Comparison of ENCODE assay signal across 11 mouse cellular contexts in the genomic region with DNA sequence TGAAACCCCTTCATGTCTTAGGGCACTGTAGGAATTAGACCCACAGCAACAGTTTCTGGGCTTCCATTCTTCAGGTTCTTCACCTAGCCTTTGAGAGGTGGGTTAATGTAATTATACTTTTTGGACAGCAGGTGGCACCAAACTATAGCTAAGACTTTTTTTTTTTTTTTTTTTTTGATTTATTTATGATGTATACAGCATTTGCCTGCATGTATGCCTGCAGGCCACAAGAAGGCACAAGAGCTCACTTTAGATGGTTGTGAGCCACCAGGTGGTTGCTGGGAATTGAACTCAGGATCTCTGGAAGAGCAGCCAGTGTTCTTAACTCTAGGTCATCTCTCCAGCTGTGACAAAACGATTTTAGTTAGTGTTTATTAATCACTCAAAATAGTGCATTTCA. TPM values are rescaled to one million over a fixed set of nuclear protein-coding genes. Genes with fewer than 3 reads are reported as not detected.
A peak's percentile ranks its signal among the peaks of the same experiment; 100 is the strongest.
DNase-seq lines count a peak whose midpoint lies in the region; ATAC-seq and TF ChIP-seq lines count a peak whose summit lies in the region.
"Had no signal": no experiment of that assay in that cellular context is flagged by ENCODE, and none has a peak within 500 bp of the region (broad histone marks: within the 10 kb centered on the region; RNA-seq: fewer than 3 reads in every experiment).

No protein-coding gene starts in this region.

- no peak for ATAC-seq in heart, postnatal 0 days (ENCODE audit: insufficient read depth, low read depth)
- no peak for ATAC-seq in midbrain, embryonic 16.5 days

- no peak for TF ChIP-seq EP300 in heart, postnatal 0 days (IDR thresholded peaks at IDR 0.05; ENCODE audit: low read depth)

- no peaks in the 10 kb centered on the region for H3K9me3 ChIP-seq in heart, postnatal 0 days (replicated peaks; ENCODE audit: control insufficient read depth, low read length)
- H3K9me3 ChIP-seq in midbrain, embryonic 16.5 days (replicated peaks; ENCODE audit: control insufficient read depth, low read length, poor library complexity, severe bottlenecking): no peaks in the 10 kb centered on the region
- H3K9me3 ChIP-seq: limb, embryonic 13.5 days had no signal

- no peak overlapping the region for H3K4me2 ChIP-seq in heart, postnatal 0 days (ENCODE audit: low read depth, low read length)
- no peak overlapping the region for H3K4me2 ChIP-seq in midbrain, embryonic 16.5 days (ENCODE audit: low read length)
- H3K4me2 ChIP-seq: limb, embryonic 13.5 days had no signal

- WGBS in heart, postnatal 0 days: 89% methylated on average over 1 of the region's 1 CpGs
- 58% methylated on average over 1 of the region's 1 CpGs for WGBS in small intestine, adult 2 months
- WGBS in midbrain, embryonic 16.5 days: 100% methylated on average over 1 of the region's 1 CpGs

- TF ChIP-seq POLR2A in small intestine, adult 2 months (IDR thresholded peaks at IDR 0.05; ENCODE audit: low read depth, low read length): no peak

- H3K4me3 ChIP-seq in heart, postnatal 0 days (ENCODE audit: low read depth, low read length): no peak overlapping the region
- H3K4me3 ChIP-seq in small intestine, adult 2 months (ENCODE audit: low read depth, low read length): no peak overlapping the region
- H3K4me3 ChIP-seq in midbrain, embryonic 16.5 days (ENCODE audit: low read depth, low read length): no peak overlapping the region
- H3K4me3 ChIP-seq: limb, embryonic 13.5 days had no signal

- no peaks in the 10 kb centered on the region for H3K4me1 ChIP-seq in heart, postnatal 0 days (ENCODE audit: control insufficient read depth, insufficient read depth)
- no peaks in the 10 kb centered on the region for H3K4me1 ChIP-seq in small intestine, adult 2 months (ENCODE audit: control insufficient read depth, insufficient read depth, insufficient read length, low read length)
- no peaks in the 10 kb centered on the region for H3K4me1 ChIP-seq in midbrain, embryonic 16.5 days (ENCODE audit: control insufficient read depth, insufficient read depth, low read length)
- H3K4me1 ChIP-seq: limb, embryonic 13.5 days had no signal

- no peak overlapping the region for H3K9ac ChIP-seq in heart, postnatal 0 days (replicated peaks; ENCODE audit: low read depth, low read length)
- H3K9ac ChIP-seq in midbrain, embryonic 16.5 days (ENCODE audit: low read depth, low read length): no peak overlapping the region
- H3K9ac ChIP-seq: limb, embryonic 13.5 days had no signal

- no peak for DNase-seq in heart, postnatal 0 days (ENCODE audit: low spot score)
- DNase-seq in heart, postnatal 25 days (ENCODE audit: low spot score): no peak
- peak; percentile 1 for DNase-seq in ovary, postnatal 14 days (ENCODE audit: low spot score)
- DNase-seq in ovary, adult 18-20 months (ENCODE audit: low spot score): no peak
- peak; percentile 69 for DNase-seq in embryo, embryonic 11 days
- DNase-seq in cerebellum, adult 8-10 months: no peak
- DNase-seq: gastrocnemius, postnatal 14 days; right cerebral cortex, postnatal 14 days had no signal

- H3K27ac ChIP-seq in heart, postnatal 0 days (ENCODE audit: low read depth): no peak overlapping the region
- no peak overlapping the region for H3K27ac ChIP-seq in small intestine, adult 2 months (ENCODE audit: insufficient read depth, low read depth, low read length)
- no peak overlapping the region for H3K27ac ChIP-seq in midbrain, embryonic 16.5 days (ENCODE audit: low read length)
- H3K27ac ChIP-seq: limb, embryonic 13.5 days had no signal

- TF ChIP-seq CTCF in heart, postnatal 0 days (IDR thresholded peaks at IDR 0.05; ENCODE audit: low read depth): peak; percentile 48
- peak; percentile 37; the same call in 1 of the 2 replicates for TF ChIP-seq CTCF in small intestine, adult 2 months (IDR thresholded peaks at IDR 0.05; ENCODE audit: extremely low read depth, insufficient read length, insufficient replicate concordance, low read depth, low read length)

- intact Hi-C loops in heart, postnatal 25 days (cut with DNase I): loop anchor here (2.0 kb wide), 1 partner anchor 54 kb away; no protein-coding TSS in a partner anchor

- H3K27me3 ChIP-seq in heart, postnatal 0 days (ENCODE audit: control insufficient read depth, insufficient read depth, low read length): no peaks in the 10 kb centered on the region
- no peaks in the 10 kb centered on the region; the same call in 1 of the 2 replicates for H3K27me3 ChIP-seq in small intestine, adult 2 months (ENCODE audit: control insufficient read depth, insufficient read depth, low read length)
- H3K27me3 ChIP-seq in midbrain, embryonic 16.5 days (ENCODE audit: control insufficient read depth, insufficient read depth, low read depth, low read length): no peaks in the 10 kb centered on the region
- H3K27me3 ChIP-seq: limb, embryonic 13.5 days had no signal

- no peaks in the 10 kb centered on the region for H3K36me3 ChIP-seq in heart, postnatal 0 days (replicated peaks; ENCODE audit: control insufficient read depth, insufficient read depth, low read length)
- no peaks in the 10 kb centered on the region for H3K36me3 ChIP-seq in small intestine, adult 2 months (ENCODE audit: control insufficient read depth, insufficient read depth, low read length)
- no peaks in the 10 kb centered on the region for H3K36me3 ChIP-seq in midbrain, embryonic 16.5 days (ENCODE audit: control insufficient read depth, insufficient read depth, low read length)
- H3K36me3 ChIP-seq: limb, embryonic 13.5 days had no signal

RNA-seq across cellular contexts. Expression of a gene that starts 11.9 kb away (rescaled TPM):
- not detected in 2 replicates for total RNA-seq in heart, postnatal 0 days (2014; rRNA removed; ENCODE audit: low replicate concordance)
- polyA plus RNA-seq in heart, postnatal 0 days (2015; fragmentation: Nextera tagmentation; extraction: Ambion mirVana): 0.07 and 0.12 TPM in 2 replicates
- total RNA-seq in heart, postnatal 25 days (2021): not detected
- not detected in 2 replicates for polyA plus RNA-seq in small intestine, adult 2 months (2012; rRNA removed)
- polyA plus RNA-seq in midbrain, embryonic 16.5 days (2015; fragmentation: Nextera tagmentation; extraction: Ambion mirVana): 0.14 and 0.29 TPM in 2 replicates
- total RNA-seq: gastrocnemius, postnatal 14 days had no signal
- polyA plus RNA-seq: limb, embryonic 13.5 days had no signal

RNA-seq across cellular contexts. Expression of a gene that starts 25.8 kb away (rescaled TPM):
- not detected in 2 replicates for total RNA-seq in heart, postnatal 0 days (2014; rRNA removed; ENCODE audit: low replicate concordance)
- polyA plus RNA-seq in heart, postnatal 0 days (2015; fragmentation: Nextera tagmentation; extraction: Ambion mirVana): not detected in 2 replicates
- not detected for total RNA-seq in heart, postnatal 25 days (2021)
- not detected in 2 replicates for polyA plus RNA-seq in small intestine, adult 2 months (2012; rRNA removed)
- not detected in 2 replicates for polyA plus RNA-seq in midbrain, embryonic 16.5 days (2015; fragmentation: Nextera tagmentation; extraction: Ambion mirVana)
- total RNA-seq: gastrocnemius, postnatal 14 days had no signal

RNA-seq across cellular contexts. Expression of a gene that starts 26.9 kb away (rescaled TPM):
- total RNA-seq in heart, postnatal 0 days (2014; rRNA removed; ENCODE audit: low replicate concordance): not detected in 2 replicates
- not detected in 2 replicates for polyA plus RNA-seq in heart, postnatal 0 days (2015; fragmentation: Nextera tagmentation; extraction: Ambion mirVana)
- total RNA-seq in heart, postnatal 25 days (2021): not detected
- not detected in 2 replicates for polyA plus RNA-seq in small intestine, adult 2 months (2012; rRNA removed)
- polyA plus RNA-seq in midbrain, embryonic 16.5 days (2015; fragmentation: Nextera tagmentation; extraction: Ambion mirVana): 0.19 TPM in 2 replicates
- total RNA-seq: gastrocnemius, postnatal 14 days had no signal
- polyA plus RNA-seq: limb, embryonic 13.5 days had no signal

RNA-seq across cellular contexts. Expression of a gene that starts 40.0 kb away (rescaled TPM):
- total RNA-seq in heart, postnatal 0 days (2014; rRNA removed; ENCODE audit: low replicate concordance): not detected in 2 replicates
- polyA plus RNA-seq in heart, postnatal 0 days (2015; fragmentation: Nextera tagmentation; extraction: Ambion mirVana): not detected in 2 replicates
- not detected for total RNA-seq in heart, postnatal 25 days (2021)
- not detected in 2 replicates for polyA plus RNA-seq in small intestine, adult 2 months (2012; rRNA removed)
- not detected in 2 replicates for polyA plus RNA-seq in midbrain, embryonic 16.5 days (2015; fragmentation: Nextera tagmentation; extraction: Ambion mirVana)
- total RNA-seq: gastrocnemius, postnatal 14 days had no signal
- polyA plus RNA-seq: limb, embryonic 13.5 days had no signal

Comparison
In these comparisons a context has a peak if more than half of its experiments do, and no peak if none do; other contexts are left out.
1. DNase-seq: peak in ovary, postnatal 14 days (single experiment) and embryo, embryonic 11 days (single experiment); none in heart, postnatal 0 days (single experiment), heart, postnatal 25 days (single experiment), ovary, adult 18-20 months (single experiment) and cerebellum, adult 8-10 months (single experiment).